Mouse (Mus musculus): Measurements from ENCODE around the gene Maml1. TPM values are rescaled to one million over a fixed set of nuclear protein-coding genes. Genes with fewer than 3 reads are reported as not detected.
A peak's percentile ranks its signal among the peaks of the same experiment; 100 is the strongest.
"Not testable (repeated sequence)": the region's sequence is repeated elsewhere in the genome, so short reads cannot be mapped to it uniquely, and the experiment has no call there.

The Maml1 gene
- polyA plus RNA-seq, 1 experiment = 14.1 TPM

- no peaks in the 10 kb centered on the region for H3K4me1 ChIP-seq (ENCODE audit: control insufficient read depth, insufficient read depth, low read length)
- H3K36me3 ChIP-seq (ENCODE audit: control insufficient read depth, insufficient read depth, low read length, poor library complexity, severe bottlenecking) = peaks cover 43% of the 10 kb centered on the region
- no peaks in the 10 kb centered on the region for H3K9me3 ChIP-seq (replicated peaks; ENCODE audit: control insufficient read depth, insufficient read depth, low read length, poor library complexity, severe bottlenecking)
- no peak overlapping the region for H3K27ac ChIP-seq (ENCODE audit: insufficient read depth, low read length)
- no peak overlapping the region for H3K4me3 ChIP-seq (ENCODE audit: low read depth, low read length)
- no peaks in the 10 kb centered on the region for H3K27me3 ChIP-seq (ENCODE audit: control insufficient read depth, insufficient read depth, low read length, poor library complexity, severe bottlenecking)
- no peak overlapping the region for H3K9ac ChIP-seq (ENCODE audit: low read depth, poor library complexity, severe bottlenecking)
- TF ChIP-seq POLR2A (IDR thresholded peaks at IDR 0.05; ENCODE audit: insufficient read depth, low read length) (no peak), EP300 (IDR thresholded peaks at IDR 0.05; ENCODE audit: insufficient read depth, low read depth, low read length) (no peak), CTCF (IDR thresholded peaks at IDR 0.05; ENCODE audit: low read depth, low read length) (no peak)
These were observed 29.1 kb upstream of the Maml1 start for GRCm38 (mm10) chr11:50321239-50321638.

- peaks cover 44% of the 10 kb centered on the region for H3K36me3 ChIP-seq (ENCODE audit: control insufficient read depth, insufficient read depth, low read length, poor library complexity, severe bottlenecking)
- not testable (repeated sequence) for H3K27me3 ChIP-seq (ENCODE audit: control insufficient read depth, insufficient read depth, low read length, poor library complexity, severe bottlenecking)
These were observed 27.2 kb upstream of the Maml1 start for GRCm38 (mm10) chr11:50319343-50319742.

DNA sequence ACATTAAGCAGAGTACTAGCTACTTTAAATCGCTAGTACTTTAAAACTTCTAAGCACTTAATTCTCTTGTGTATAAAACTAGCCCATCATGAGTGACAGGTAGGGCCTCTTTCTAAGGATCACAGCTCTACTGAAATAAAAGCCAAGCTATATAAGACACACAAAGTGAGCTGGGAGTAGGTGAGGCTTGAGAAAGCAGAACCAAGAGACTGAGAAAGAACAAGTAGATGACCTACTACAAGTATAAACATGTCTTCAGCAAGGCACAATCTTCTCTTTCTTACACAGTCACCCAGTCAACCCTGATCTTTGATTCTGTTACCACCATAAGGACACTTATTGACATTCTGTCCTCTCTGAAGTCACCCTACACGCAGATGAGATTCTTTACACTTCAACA lies 20.7 kb upstream of the Maml1 start:
- TF ChIP-seq POLR2A (IDR thresholded peaks at IDR 0.05; ENCODE audit: insufficient read depth, low read length) (no peak), CTCF (IDR thresholded peaks at IDR 0.05; ENCODE audit: low read depth, low read length) (no peak), EP300 (IDR thresholded peaks at IDR 0.05; ENCODE audit: insufficient read depth, low read depth, low read length) (no peak)
- Histone ChIP-seq H3K9me3 (replicated peaks; ENCODE audit: control insufficient read depth, insufficient read depth, low read length, poor library complexity, severe bottlenecking) (no peaks in the 10 kb centered on the region), H3K4me3 (ENCODE audit: low read depth, low read length) (no peak overlapping the region), H3K9ac (ENCODE audit: low read depth, poor library complexity, severe bottlenecking) (no peak overlapping the region), H3K27me3 (ENCODE audit: control insufficient read depth, insufficient read depth, low read length, poor library complexity, severe bottlenecking) (no peaks in the 10 kb centered on the region), H3K4me1 (ENCODE audit: control insufficient read depth, insufficient read depth, low read length) (no peaks in the 10 kb centered on the region), H3K36me3 (ENCODE audit: control insufficient read depth, insufficient read depth, low read length, poor library complexity, severe bottlenecking) (peaks cover 52% of the 10 kb centered on the region), H3K27ac (ENCODE audit: insufficient read depth, low read length) (peak overlapping the region; percentile 83)

More at GRCm38 (mm10) chr11:50319343-50319742, 27.2 kb upstream of the Maml1 start:
- not testable (repeated sequence) for H3K4me3 ChIP-seq (ENCODE audit: low read depth, low read length); H3K9ac ChIP-seq (ENCODE audit: low read depth, poor library complexity, severe bottlenecking); H3K27ac ChIP-seq (ENCODE audit: insufficient read depth, low read length); H3K9me3 ChIP-seq (replicated peaks; ENCODE audit: control insufficient read depth, insufficient read depth, low read length, poor library complexity, severe bottlenecking); H3K4me1 ChIP-seq (ENCODE audit: control insufficient read depth, insufficient read depth, low read length)

DNA sequence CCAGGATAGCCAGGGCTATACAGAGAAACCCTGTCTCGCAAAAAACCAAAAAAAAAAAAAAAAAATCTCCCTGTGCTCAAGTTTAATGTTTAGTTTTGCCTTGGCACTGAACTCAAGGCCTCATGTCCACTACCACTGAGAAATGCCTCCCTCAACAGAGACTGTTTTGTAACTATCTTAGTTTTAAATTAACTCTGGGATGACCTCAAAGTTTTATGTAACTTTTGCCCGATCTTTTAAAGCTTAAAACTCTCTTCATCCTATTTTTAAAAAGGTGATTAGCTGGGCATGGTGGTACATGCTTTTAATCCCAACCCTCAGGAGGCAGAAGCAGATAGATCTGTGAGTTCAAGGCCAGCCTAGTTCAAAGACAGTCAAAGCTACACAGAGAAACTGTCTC lies 11.3 kb upstream of the Maml1 start:
- H3K4me1 ChIP-seq (ENCODE audit: control insufficient read depth, insufficient read depth, low read length) = no peaks in the 10 kb centered on the region
- no peaks in the 10 kb centered on the region for H3K27me3 ChIP-seq (ENCODE audit: control insufficient read depth, insufficient read depth, low read length, poor library complexity, severe bottlenecking)
- H3K4me3 ChIP-seq (ENCODE audit: low read depth, low read length) = no peak overlapping the region
- H3K36me3 ChIP-seq (ENCODE audit: control insufficient read depth, insufficient read depth, low read length, poor library complexity, severe bottlenecking) = peaks cover 97% of the 10 kb centered on the region
- no peaks in the 10 kb centered on the region for H3K9me3 ChIP-seq (replicated peaks; ENCODE audit: control insufficient read depth, insufficient read depth, low read length, poor library complexity, severe bottlenecking)
- TF ChIP-seq POLR2A (IDR thresholded peaks at IDR 0.05; ENCODE audit: insufficient read depth, low read length) = no peak
- peak overlapping the region; percentile 54 for H3K27ac ChIP-seq (ENCODE audit: insufficient read depth, low read length)
- no peak overlapping the region for H3K9ac ChIP-seq (ENCODE audit: low read depth, poor library complexity, severe bottlenecking)

DNA sequence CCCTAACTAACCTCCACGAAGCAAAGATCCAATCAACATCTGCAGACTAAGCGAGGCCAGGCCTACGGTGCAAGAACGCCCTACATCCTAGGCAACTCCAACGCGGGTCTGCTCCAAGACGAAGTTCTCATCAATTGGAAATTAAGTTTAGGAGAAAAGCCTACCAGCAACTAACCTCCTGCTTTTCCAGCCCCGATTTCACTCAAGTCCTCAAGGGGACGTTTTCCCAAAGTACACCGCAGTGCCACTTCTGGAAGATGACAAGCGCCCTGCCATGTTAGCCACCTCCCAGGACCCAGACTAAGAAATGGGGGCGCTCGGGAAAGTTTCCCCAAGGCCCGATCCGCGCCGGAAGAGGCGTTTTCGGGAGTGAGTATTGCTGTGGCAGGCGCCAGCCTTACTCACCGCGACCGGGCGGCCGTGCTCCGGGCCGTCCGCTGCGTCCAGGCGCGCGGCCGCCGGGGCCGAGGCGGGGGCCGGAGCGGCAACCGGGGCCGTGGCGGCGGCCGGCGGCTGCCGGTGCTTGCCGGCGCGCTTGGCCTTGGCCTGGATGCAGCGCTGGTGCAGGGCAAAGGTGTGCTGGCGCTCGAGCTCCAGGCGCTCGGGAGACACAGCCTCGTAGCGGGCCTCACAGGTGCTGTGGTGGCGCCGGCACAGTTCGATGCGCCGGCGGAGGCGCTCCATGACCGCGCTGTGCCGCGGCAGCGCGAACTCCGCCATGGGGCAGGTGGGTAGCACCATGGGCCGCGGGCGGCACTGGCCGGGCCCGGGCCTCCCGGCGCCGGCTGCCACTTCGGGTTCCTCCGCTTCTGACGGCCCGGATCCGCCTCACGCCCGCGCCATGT lies 568 bp downstream of the Maml1 start:
- Histone ChIP-seq H3K27ac (ENCODE audit: insufficient read depth, low read length) (peak overlapping the region; percentile 50), H3K9me3 (replicated peaks; ENCODE audit: control insufficient read depth, insufficient read depth, low read length, poor library complexity, severe bottlenecking) (no peaks in the 10 kb centered on the region), H3K27me3 (ENCODE audit: control insufficient read depth, insufficient read depth, low read length, poor library complexity, severe bottlenecking) (no peaks in the 10 kb centered on the region), H3K4me3 (ENCODE audit: low read depth, low read length) (peak overlapping the region; percentile 81), H3K36me3 (ENCODE audit: control insufficient read depth, insufficient read depth, low read length, poor library complexity, severe bottlenecking) (peaks cover 36% of the 10 kb centered on the region), H3K9ac (ENCODE audit: low read depth, poor library complexity, severe bottlenecking) (peak overlapping the region; percentile 98), H3K4me1 (ENCODE audit: control insufficient read depth, insufficient read depth, low read length) (no peaks in the 10 kb centered on the region)
- TF ChIP-seq POLR2A (IDR thresholded peaks at IDR 0.05; ENCODE audit: insufficient read depth, low read length) (no peak), EP300 (IDR thresholded peaks at IDR 0.05; ENCODE audit: insufficient read depth, low read depth, low read length) (no peak), CTCF (IDR thresholded peaks at IDR 0.05; ENCODE audit: low read depth, low read length) (no peak)

DNA sequence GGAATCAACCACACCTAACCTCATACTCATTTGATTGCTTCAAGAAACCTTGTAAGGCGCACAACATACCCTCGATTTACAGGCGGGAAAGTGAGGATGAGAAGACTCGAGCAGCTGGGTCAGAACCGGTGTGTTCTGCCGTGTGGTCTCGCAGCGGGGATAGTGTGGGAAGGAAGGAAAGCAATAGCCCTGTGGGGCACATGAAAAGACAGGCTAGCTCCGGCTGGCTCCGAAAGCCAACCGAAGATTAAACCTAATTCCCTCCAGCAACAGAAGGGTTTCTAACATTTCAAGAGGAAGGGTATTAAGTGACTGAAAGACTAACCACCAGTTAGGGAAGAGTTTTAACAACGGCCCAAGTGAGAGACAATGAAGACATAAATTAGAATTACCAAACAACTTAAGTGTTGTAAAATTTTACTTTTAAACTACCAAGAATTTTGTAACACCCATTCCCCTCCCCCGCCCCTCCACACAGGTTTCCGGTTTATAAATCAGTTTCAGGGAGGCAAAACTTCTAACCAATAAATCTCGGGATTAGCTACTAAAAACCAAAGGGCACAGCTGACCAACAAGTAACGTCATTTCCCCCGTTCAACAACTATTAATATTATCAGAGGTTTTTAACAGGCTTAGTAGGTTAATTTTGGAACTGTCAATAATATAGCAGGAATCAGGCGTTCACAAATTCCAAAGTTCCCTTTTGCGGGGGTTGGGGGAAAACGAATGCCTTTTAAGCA lies 1.5 kb downstream of the Maml1 start:
- Histone ChIP-seq H3K4me1 (ENCODE audit: control insufficient read depth, insufficient read depth, low read length) (no peaks in the 10 kb centered on the region), H3K9ac (ENCODE audit: low read depth, poor library complexity, severe bottlenecking) (peak overlapping the region; percentile 98), H3K27ac (ENCODE audit: insufficient read depth, low read length) (no peak overlapping the region; the same call in 1 of the 2 replicates), H3K4me3 (ENCODE audit: low read depth, low read length) (peak overlapping the region; percentile 43), H3K36me3 (ENCODE audit: control insufficient read depth, insufficient read depth, low read length, poor library complexity, severe bottlenecking) (peaks cover 28% of the 10 kb centered on the region), H3K9me3 (replicated peaks; ENCODE audit: control insufficient read depth, insufficient read depth, low read length, poor library complexity, severe bottlenecking) (no peaks in the 10 kb centered on the region), H3K27me3 (ENCODE audit: control insufficient read depth, insufficient read depth, low read length, poor library complexity, severe bottlenecking) (no peaks in the 10 kb centered on the region)
- no peak for TF ChIP-seq EP300 (IDR thresholded peaks at IDR 0.05; ENCODE audit: insufficient read depth, low read depth, low read length)
- TF ChIP-seq CTCF (IDR thresholded peaks at IDR 0.05; ENCODE audit: low read depth, low read length) = no peak
- TF ChIP-seq POLR2A (IDR thresholded peaks at IDR 0.05; ENCODE audit: insufficient read depth, low read length) = no peak

All from ES-Bruce4 (cell line).